Mouse (Mus musculus): ENCODE data around the gene Fam193a.

Fam193a gene

GRCm38 (mm10) chr5:34385616-34386015, 15.9 kb downstream of the Fam193a start:
- no peak for DNase-seq

- DNase-seq: no peak
Measured at GRCm38 (mm10) chr5:34386744-34387143, 17.0 kb downstream of the Fam193a start.

- no peak for DNase-seq
Measured at GRCm38 (mm10) chr5:34393251-34393650, 23.5 kb downstream of the Fam193a start.

DNA sequence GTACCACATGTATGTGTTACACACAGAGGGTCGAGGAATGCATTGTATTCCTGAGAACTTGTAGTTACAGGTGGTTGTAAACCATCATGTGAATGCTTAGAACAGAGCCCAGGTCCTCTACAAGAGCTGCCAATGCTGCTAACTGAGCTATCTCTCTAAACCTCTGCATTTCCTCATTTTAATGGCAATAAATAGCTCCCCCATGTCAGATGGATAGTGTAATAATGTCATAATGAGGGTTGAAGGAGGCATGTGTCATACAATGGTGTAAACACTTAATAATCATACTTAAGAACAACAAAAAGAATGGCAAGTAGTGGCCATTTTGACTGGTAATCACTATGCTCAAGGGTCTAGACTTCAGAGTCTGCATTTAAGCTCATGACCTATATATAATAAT, 25.6 kb downstream of the Fam193a start:
- DNase-seq: no peak

GRCm38 (mm10) chr5:34395850-34396540, 26.3 kb downstream of the Fam193a start:
- no peak for DNase-seq

- peak; percentile 49 for DNase-seq
Measured at GRCm38 (mm10) chr5:34397866-34398265, 28.1 kb downstream of the Fam193a start.

DNA sequence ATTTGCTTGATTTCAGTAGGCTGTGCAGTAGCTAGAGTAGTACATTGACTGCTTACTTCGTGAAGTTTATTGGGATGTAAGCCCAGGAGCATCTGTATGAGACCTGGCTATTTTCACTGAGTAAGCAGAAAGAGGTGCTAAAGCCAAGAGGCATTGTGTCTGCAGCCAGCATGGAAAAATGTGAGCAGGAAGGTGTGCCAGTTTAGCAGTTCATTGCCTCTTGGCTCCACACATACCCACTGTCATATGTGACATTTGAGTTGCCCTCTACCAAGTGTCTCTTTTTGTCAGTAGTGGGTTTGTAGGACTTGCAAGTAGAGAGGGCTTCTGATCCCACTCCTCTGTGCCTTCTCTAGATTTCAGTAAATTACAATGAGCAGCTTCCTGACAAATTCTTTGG, 28.6 kb downstream of the Fam193a start:
- peak; percentile 52 for DNase-seq

GRCm38 (mm10) chr5:34407366-34407918, 37.7 kb downstream of the Fam193a start:
- no peak for DNase-seq

DNA sequence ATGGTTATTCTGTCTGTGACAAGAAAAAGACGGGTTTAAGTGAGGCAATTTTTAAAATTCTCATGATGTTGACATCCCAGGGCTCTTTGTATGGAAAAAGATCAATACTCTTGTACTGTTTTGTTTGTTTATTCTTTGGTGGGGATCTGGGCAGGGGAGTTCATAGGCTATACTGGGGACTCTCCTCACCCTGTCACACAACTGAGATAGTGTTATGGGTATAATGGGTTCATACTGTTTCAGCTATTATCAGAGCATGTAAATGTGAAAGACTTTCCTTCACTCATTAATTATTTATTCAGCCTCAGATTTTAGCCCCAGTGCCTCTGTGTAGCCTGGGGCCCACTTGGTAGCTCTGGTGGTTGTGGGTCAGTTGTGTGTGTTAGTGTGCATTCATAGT, 39.3 kb downstream of the Fam193a start:
- DNase-seq: no peak

DNA sequence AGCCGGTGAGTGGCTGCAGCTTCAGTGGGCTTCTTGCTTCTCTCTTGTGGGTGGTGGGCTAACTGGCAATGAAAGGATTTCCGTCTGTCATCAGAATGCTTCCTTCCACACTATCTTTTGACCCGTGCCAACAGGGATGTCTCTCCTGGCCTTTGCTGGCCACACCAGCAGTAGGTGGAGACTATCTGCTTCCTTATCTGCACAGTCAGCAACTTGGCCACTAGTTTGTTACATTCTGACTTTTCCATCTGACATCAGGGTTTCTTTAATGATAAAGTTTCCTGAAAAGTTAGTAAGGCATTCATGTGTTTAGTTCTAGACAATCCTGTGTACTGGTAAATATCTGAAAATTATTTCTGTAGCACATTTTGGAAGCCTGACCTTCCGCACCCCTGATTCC, 41.1 kb downstream of the Fam193a start:
- DNase-seq: no peak

DNA sequence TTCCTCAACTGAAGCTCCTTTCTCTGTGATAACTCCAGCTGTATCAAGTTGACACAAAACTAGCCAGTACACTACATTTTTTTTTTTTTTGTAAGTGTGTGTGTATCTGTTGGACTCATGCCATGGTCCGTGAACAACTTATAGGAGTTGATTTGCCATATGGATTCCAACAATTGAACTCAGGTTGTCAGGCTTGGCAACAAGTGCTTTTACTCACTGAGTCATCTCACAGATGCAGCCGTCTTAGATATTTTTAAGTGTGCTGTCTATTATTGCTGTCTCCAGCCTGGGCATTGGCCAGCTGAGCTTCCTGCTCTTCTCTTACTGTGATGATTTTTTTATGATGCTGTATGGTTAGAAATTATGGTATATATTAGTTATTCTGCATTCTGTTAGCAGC, 44.2 kb downstream of the Fam193a start:
- DNase-seq: no peak

DNA sequence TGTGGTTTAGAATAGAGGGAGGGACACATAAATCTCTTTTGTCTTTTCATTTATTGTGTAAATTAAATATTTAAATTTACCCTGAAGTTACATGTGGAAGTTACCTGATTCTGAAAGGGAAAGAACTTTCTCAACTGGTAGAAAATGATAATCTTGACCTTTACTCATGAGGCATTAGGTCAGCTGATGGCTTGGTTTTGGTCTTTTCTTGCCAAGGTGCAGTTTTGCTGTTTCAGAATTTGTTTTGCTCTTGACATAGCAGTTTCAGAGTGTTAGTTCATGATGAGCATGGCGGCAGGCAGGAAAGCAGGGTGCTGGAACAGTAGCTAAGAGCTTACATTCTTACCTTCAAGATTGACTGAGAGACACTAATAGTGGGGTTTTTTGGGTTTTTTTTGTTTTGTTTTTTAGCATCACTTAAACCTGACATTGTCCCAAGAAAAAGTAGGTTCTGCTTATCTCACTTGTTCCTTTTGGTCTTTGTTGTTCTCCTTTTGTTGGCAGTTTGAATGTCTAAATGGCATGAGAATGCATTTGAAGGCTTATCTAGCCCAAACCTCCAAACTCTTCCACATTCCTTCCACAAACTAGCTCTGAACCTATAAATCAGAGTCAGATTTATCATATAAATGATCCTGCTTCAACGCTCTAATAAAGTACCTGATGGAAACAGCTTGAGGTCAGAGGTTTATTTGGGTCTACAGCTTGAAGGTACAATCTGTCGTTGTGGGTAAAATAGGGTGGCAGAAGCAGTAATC, 47.7 kb downstream of the Fam193a start:
- DNase-seq: no peak

- DNase-seq: no peak
Measured at GRCm38 (mm10) chr5:34419188-34419587, 49.5 kb downstream of the Fam193a start.

DNA sequence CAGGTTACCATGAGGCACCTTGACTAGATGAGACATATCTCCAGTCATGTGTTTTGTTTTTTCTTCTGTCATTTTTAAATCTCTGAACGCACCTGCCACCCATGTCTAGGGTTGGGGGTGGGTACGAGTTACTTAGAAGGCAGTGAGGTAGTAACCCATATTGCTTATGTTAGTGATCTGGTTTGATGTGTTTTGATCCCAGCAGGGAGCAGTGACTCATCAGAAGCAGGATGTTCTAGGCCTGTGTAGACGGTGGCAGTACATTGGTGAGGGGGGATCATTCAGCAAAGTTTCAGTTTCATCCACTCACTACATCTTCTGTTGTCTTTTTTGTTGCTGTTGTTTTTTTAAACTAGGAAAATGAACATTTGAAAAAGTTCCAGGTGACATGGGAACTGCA, 61.0 kb downstream of the Fam193a start:
- no peak for DNase-seq

DNA sequence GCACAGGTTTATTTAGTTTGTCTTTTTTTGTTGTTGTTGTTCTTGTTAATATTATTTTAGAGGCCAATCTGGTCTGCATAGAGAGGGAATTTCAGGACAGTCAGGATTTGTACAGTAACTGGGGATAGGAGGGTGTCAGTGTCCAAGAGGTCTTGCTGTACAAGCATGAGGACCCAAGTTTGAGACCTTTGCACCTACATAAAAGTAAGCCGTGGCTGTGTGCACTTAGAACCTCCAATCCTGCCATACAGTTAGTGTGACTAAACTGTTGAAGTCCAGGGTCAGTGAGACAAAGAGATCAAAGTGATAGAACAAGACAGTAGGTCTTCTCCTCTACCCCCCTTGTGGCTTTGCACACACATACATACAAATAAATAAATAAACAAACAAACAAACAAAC, 64.1 kb downstream of the Fam193a start:
- DNase-seq: no peak

DNA sequence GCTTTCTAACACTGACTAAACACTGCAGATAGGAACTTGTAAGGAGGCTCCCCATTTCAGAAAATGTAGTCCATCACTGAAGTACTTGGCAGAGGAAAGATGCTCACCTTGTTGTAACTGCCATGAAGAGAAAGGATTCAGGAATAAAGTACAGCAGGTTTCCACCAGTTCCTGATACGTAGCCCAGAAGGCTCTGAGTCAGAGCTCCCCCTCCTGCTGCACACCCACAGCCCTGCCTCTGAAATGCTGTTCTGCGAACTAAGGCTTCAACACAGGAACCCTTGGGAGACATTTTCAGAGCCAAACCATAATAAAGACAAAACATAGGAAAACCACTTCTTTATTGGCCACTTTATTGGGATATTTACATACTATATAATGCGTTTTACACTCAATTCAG, 64.5 kb downstream of the Fam193a start:
- DNase-seq: no peak

DNA sequence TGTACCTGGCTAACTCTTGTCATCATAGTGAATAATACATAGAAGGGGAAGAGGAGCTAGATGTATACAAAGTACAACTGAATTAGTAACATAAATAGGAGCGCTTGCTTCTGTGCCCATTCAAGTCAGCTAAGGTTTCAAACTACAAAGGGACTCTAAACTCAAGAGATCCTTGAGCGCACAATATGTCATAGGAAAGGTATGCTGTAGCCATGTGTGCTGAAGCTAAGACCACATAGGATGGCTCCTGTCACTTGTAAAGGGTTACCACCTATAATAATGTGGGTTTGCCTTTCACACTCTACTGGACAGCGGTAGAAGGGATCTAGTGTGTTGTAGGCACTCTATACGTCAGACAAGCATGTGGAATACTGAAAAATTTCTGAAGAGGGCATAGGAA, 68.3 kb downstream of the Fam193a start:
- DNase-seq: no peak

- DNase-seq: no peak
Measured at GRCm38 (mm10) chr5:34438659-34439058, 68.9 kb downstream of the Fam193a start.

DNA sequence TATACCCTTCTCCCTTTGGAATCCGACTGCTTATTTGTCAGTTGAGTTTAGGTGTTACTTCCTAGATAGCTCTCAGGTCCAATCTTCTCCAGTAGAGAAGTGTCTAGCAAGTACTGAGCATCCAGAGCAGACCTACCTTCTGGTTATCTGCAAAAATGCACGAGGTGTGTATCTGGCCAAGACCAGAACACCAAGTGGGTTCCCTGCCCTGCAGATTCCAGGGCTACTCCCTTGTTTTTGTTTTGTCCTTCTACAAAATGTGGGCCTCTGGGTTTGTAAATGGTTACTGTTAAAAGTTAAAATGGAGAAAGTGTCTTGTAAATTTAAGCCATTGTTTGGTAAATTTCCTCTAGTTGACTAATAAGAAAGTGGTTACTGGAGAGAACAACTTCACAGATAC, 70.0 kb downstream of the Fam193a start:
- no peak for DNase-seq

GRCm38 (mm10) chr5:34441797-34442196, 72.1 kb downstream of the Fam193a start:
- no peak for DNase-seq

DNA sequence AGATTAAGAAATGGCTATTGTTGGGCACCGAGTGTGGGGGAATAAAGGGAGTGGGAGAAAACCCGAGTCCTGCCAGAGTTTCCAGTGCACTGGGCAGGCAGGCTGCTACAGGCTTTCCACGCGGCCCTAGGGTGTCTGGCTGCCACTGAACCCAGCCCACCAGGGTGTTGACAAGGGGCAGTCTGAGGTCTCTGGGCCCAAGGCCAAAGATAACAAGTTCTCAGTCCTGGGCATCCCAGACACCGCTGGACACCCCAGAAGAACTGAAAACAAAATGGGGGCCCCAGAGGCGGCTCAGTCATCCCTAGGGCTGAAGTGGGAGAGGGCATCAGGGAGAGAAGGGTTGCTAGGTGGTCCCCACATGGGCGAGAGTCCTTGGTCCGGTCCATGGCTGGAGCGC, 76.5 kb downstream of the Fam193a start:
- DNase-seq: no peak

DNA sequence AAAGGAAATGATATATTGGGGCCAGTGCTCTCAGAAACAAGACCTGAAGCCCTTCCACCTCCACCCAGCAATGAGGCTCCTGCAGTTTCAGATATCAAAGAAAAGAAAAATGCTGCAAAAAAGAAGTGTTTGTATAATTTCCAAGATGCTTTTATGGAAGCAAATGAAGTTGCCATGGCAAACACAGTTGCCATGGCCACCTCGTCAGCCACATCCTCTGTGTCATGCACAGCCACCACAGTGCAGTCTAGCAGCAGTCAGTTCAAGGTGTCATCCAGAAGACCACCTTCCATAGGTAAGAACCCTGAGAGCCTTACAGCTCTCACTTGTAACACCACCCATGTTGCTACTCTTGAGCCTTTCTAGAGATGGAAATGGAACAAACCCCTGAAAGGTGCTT, 89.3 kb downstream of the Fam193a start:
- DNase-seq: no peak

GRCm38 (mm10) chr5:34461294-34461693, 91.6 kb downstream of the Fam193a start:
- no peak for DNase-seq

- DNase-seq: no peak
Measured at GRCm38 (mm10) chr5:34461841-34462240, 92.1 kb downstream of the Fam193a start.

Measured in cerebellum, adult 9-10 months (tissue).